Mouse (Mus musculus): Measurements from ENCODE around the gene Stub1. TPM values are rescaled to one million over a fixed set of nuclear protein-coding genes. Genes with fewer than 3 reads are reported as not detected.
A peak's percentile ranks its signal among the peaks of the same experiment; 100 is the strongest.

The Stub1 gene
- total and polyA plus RNA-seq, 3 experiments: 74.0 to 99.7 TPM; not detected in 1

- TF ChIP-seq MYB (IDR thresholded peaks at IDR 0.05; ENCODE audit: low read depth, low read length): no peak
- TF ChIP-seq POLR2AphosphoS5 (IDR thresholded peaks at IDR 0.05; ENCODE audit: borderline replicate concordance, low read depth, low read length): no peak
- TF ChIP-seq CHD2 (IDR thresholded peaks at IDR 0.05; ENCODE audit: low read length): no peak
- TF ChIP-seq MEF2A (IDR thresholded peaks at IDR 0.05; ENCODE audit: extremely low read depth, insufficient replicate concordance, low read depth, low read length, poor library complexity, severe bottlenecking): no peak
- TF ChIP-seq JUND (IDR thresholded peaks at IDR 0.05; ENCODE audit: low read depth, low read length): no peak
- TF ChIP-seq TCF12 (IDR thresholded peaks at IDR 0.05; ENCODE audit: low read depth, low read length): peak; percentile 83
- TF ChIP-seq ELF1 (IDR thresholded peaks at IDR 0.05; ENCODE audit: low read depth, low read length): peak; percentile 88
- TF ChIP-seq EP300 (IDR thresholded peaks at IDR 0.05; ENCODE audit: low read depth in 1 of 2, low read length in 2 of 2): no peak
- TF ChIP-seq MXI1 (IDR thresholded peaks at IDR 0.05; ENCODE audit: low read depth, low read length): no peak; the same call in 1 of the 2 replicates
- TF ChIP-seq GABPA (IDR thresholded peaks at IDR 0.05; ENCODE audit: low read depth, low read length): no peak
- no peak; the same call in 1 of the 2 replicates for TF ChIP-seq RCOR1 (IDR thresholded peaks at IDR 0.05; ENCODE audit: low read depth, low read length)
- no peak; the same call in 1 of the 2 replicates for TF ChIP-seq GATA1 (IDR thresholded peaks at IDR 0.05; ENCODE audit: low read depth, low read length)
- TF ChIP-seq BHLHE40 (IDR thresholded peaks at IDR 0.05; ENCODE audit: borderline replicate concordance, low read depth, low read length): no peak
Measured at GRCm38 (mm10) chr17:25823452-25823851, 9.8 kb downstream of the Stub1 start, which contains the start of gene Wdr24 (continued).

DNA sequence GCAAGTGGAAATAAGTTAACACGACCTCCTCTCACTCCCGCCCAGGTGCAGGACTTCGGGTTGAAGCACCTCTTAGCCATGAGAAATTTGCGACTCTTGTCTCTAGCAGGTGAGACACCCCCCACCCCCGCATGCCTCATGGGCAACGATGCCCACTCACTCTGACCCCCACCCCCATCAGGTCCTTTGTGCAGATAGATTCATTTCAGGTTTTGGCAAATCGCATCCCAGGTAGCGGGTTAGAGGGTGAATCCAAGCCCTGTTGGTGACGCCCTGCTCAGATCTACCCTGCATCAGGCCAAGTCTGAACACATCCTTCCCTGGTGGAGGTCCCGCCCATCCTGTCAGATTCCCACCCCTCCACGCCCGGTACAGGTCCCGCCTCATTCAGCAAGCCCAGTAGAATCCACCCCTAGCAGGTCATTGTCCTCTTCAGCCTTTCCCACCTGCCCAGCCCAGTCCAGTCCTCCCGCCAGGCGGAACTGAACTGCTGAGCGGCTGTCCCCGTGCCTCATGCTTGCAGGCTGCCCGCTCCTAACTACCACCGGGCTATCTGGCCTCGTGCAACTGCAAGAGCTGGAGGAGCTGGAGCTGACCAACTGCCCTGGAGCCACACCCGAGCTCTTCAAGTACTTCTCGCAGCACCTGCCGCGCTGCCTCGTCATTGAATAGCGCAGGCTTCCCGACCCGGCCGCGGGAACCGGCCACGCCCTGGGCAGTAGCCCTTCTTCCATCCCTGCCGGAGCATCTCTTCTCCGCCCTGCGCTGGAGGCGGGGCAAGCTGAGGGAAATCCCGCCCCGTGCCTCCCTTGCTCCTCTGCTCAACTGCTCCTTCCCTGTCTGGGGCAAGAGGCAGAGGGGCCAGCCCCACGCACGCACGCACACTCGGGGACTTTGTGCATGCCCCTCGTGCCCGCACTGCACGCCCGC is 14.1 kb downstream of the Stub1 start:
- H3K9ac ChIP-seq (ENCODE audit: control insufficient read depth, low read depth, low read length, poor library complexity, severe bottlenecking): no peak overlapping the region
- peaks cover 0 to 4% of the 10 kb centered on the region in 2 experiments; a peak in 1 of 4 replicates for H3K4me1 ChIP-seq (ENCODE audit: control insufficient read depth in 1 of 2, insufficient read depth in 2 of 2, low read length in 2 of 2)
- H3K27me3 ChIP-seq (ENCODE audit: control insufficient read depth in 1 of 2, insufficient read depth in 2 of 2, low read length in 2 of 2): peaks cover 0 to 2% of the 10 kb centered on the region in 2 experiments; a peak in 2 of 4 replicates
- no peak for DNase-seq (ENCODE audit: low read depth, low spot score)
- H3K79me2 ChIP-seq (ENCODE audit: control insufficient read depth, insufficient read depth, low read length, poor library complexity): peaks cover 6% of the 10 kb centered on the region
- no peak overlapping the region for H3K4me3 ChIP-seq (ENCODE audit: control insufficient read depth in 1 of 2, insufficient read depth in 1 of 2, low read depth in 2 of 2, low read length in 2 of 2)
- no peaks in the 10 kb centered on the region for H3K9me3 ChIP-seq (replicated peaks; ENCODE audit: insufficient read depth, low read length)
- H3K27ac ChIP-seq (ENCODE audit: control insufficient read depth, low read depth, low read length): no peak overlapping the region
- no peak for TF ChIP-seq MYC (IDR thresholded peaks at IDR 0.05; ENCODE audit: low read depth, low read length)
- TF ChIP-seq CTCF (IDR thresholded peaks at IDR 0.05 in 2 of 3, conservative IDR thresholded peaks at IDR 0.05 in 1 of 3; ENCODE audit: control insufficient read depth in 1 of 3, insufficient read depth in 1 of 3, low read depth in 2 of 3, low read length in 3 of 3, poor library complexity in 1 of 3, severe bottlenecking in 1 of 3): no peak
- TF ChIP-seq GATA1 (IDR thresholded peaks at IDR 0.05; ENCODE audit: low read depth, low read length): no peak
- TF ChIP-seq KAT2A (conservative IDR thresholded peaks at IDR 0.05; ENCODE audit: low read depth, low read length): no peak
- TF ChIP-seq MAX (IDR thresholded peaks at IDR 0.05; ENCODE audit: low read length): no peak
- no peak for TF ChIP-seq ZC3H11A (IDR thresholded peaks at IDR 0.05; ENCODE audit: low read depth, low read length)
- TF ChIP-seq ZNF384 (IDR thresholded peaks at IDR 0.05; ENCODE audit: low read depth, low read length): no peak
- TF ChIP-seq HCFC1 (IDR thresholded peaks at IDR 0.05; ENCODE audit: low read depth, low read length): no peak
- no peak for TF ChIP-seq RAD21 (IDR thresholded peaks at IDR 0.05; ENCODE audit: low read depth, low read length)
- TF ChIP-seq MAZ (IDR thresholded peaks at IDR 0.05; ENCODE audit: low read depth, low read length): no peak
- TF ChIP-seq TCF12 (IDR thresholded peaks at IDR 0.05; ENCODE audit: low read depth, low read length): no peak
- TF ChIP-seq SMC3 (IDR thresholded peaks at IDR 0.05; ENCODE audit: low read depth, low read length): no peak
- TF ChIP-seq ZKSCAN1 (IDR thresholded peaks at IDR 0.05; ENCODE audit: low read depth, low read length): no peak
- TF ChIP-seq MYB (IDR thresholded peaks at IDR 0.05; ENCODE audit: low read depth, low read length): no peak
- TF ChIP-seq NRF1 (IDR thresholded peaks at IDR 0.05; ENCODE audit: insufficient read depth, low read depth, low read length, poor library complexity, severe bottlenecking): no peak
- no peak for TF ChIP-seq POLR2AphosphoS2 (IDR thresholded peaks at IDR 0.05; ENCODE audit: low read length)
- no peak for TF ChIP-seq BHLHE40 (IDR thresholded peaks at IDR 0.05; ENCODE audit: borderline replicate concordance, low read depth, low read length)
- H3K36me3 ChIP-seq (ENCODE audit: control insufficient read depth in 1 of 2, insufficient read depth in 2 of 2, low read length in 2 of 2): peaks cover 0 to 4% of the 10 kb centered on the region in 2 experiments; a peak in 1 of 4 replicates
